Mouse (Mus musculus) limb, embryonic 11.5 days (tissue): ENCODE measurements around the gene Slc1a5. TPM values are rescaled to one million over a fixed set of nuclear protein-coding genes. Genes with fewer than 3 reads are reported as not detected.
A peak's percentile ranks its signal among the peaks of the same experiment; 100 is the strongest.

Experiments used
- ATAC-seq: fragments of 200-750 bp; cut with Nextera tagmentation; 2 replicates; pipeline ENCODE4 v1.8.0; 2017; ENCODE audit warnings: low read depth; ENCODE audit not compliant: insufficient number of reproducible peaks, low FRiP score, low TSS enrichment
- DNase-seq: peaks from one replicate; pipeline ENCODE4 v3.0.0-alpha.2; 2015; ENCODE audit warnings: low spot score
- H3K27ac ChIP-seq: fragments of 300-500 bp; sonication (generic); replicated peaks from 2 replicates; pipeline ENCODE4 v1.5.1; 2014; ENCODE audit warnings: low read depth, mild to moderate bottlenecking, low read length
- H3K27me3 ChIP-seq: fragments of 300-500 bp; sonication (generic); 2 replicates; pipeline ENCODE4 v1.6.1; 2014; ENCODE audit warnings: mild to moderate bottlenecking, low read length, mixed read lengths; ENCODE audit not compliant: control insufficient read depth, insufficient read depth
- H3K36me3 ChIP-seq: fragments of 300-500 bp; sonication (generic); 2 replicates; pipeline ENCODE4 v1.6.1; 2014; ENCODE audit warnings: mild to moderate bottlenecking, low read length, moderate library complexity, mixed read lengths; ENCODE audit not compliant: control insufficient read depth, insufficient read depth
- H3K4me1 ChIP-seq: fragments of 300-500 bp; sonication (generic); 2 replicates; pipeline ENCODE4 v1.6.1; 2014; ENCODE audit warnings: low read length, mixed read lengths; ENCODE audit not compliant: control insufficient read depth, insufficient read depth
- H3K4me2 ChIP-seq: fragments of 300-500 bp; sonication (generic); 2 replicates; pipeline ENCODE4 v1.6.1; 2014; ENCODE audit warnings: low read depth, mild to moderate bottlenecking, moderate library complexity; ENCODE audit not compliant: severe bottlenecking
- H3K4me3 ChIP-seq: fragments of 300-500 bp; sonication (generic); 2 replicates; pipeline ENCODE4 v1.5.1; 2014; ENCODE audit warnings: low read depth, low read length
- H3K9ac ChIP-seq: fragments of 300-500 bp; sonication (generic); 2 replicates; pipeline ENCODE4 v1.6.1; 2014; ENCODE audit warnings: mild to moderate bottlenecking, low read length
- H3K9me3 ChIP-seq: fragments of 300-500 bp; sonication (generic); 2 replicates; pipeline ENCODE4 v1.6.1; 2016; ENCODE audit warnings: low read length; ENCODE audit not compliant: control insufficient read depth
- WGBS: fragments of 180-500 bp; shearing (Covaris S2); extraction: QIAGEN DNeasy Blood & Tissue Kit; methylation state at CpG from one replicate; pipeline ENCODE4 v1.1.7; 2014; 5-methylcytosine and 5-hydroxymethylcytosine counted together
- polyA plus RNA-seq: library from polyadenylated mRNA; unstranded; fragments of >200 nt; fragmentation: Nextera tagmentation; extraction: Ambion mirVana; gene quantifications from 2 replicates; pipeline ENCODE4 v1.2.1, GENCODE M21; 2014

The Slc1a5 gene
- 28.5 and 30.9 TPM in 2 replicates for polyA plus RNA-seq

DNA sequence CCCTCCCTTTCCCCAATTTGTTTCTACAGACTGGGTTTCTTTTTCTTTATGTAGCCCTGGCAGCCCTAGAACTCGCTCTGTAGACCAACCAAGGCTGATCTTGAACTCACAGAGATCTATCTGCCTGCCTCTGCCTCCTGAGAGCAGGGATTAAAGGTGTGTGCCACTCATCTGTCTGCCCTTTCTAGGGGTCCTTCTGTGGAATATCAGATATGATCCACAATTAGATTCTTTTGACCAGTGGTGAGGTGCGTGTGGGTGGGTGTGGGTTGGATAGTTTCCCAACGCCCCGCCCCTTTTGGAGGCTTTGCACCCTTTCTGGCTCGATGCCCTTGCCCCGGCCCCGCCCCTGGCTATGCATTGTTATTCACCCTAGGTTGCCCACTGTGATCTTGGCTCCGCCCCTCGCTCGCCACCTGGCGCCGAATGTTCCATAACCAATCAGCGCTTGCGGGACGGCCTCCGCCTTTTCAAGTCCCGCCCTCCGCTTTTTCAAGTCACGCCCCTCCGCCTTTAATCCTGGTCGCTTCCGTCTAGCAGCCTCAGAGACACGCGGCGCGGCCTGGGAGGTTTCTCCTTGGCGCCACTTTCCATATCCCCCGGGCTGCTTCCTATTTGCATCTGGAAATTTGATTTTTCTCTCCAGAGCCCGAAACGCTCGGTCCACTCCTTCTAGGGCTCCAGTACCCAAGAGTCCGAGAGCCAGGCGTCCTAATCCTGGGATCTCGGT is at the start of gene Slc1a5:
Gene Slc1a5, plus strand, starts transcription at position 516 of the 730 bp plus-strand sequence.
- H3K36me3 ChIP-seq = no peaks in the 10 kb centered on the region
- peaks cover 22% of the 10 kb centered on the region for H3K4me1 ChIP-seq
- ATAC-seq = peak; percentile 84
- H3K9ac ChIP-seq = peak within 1 kb of the TSS; percentile 76
- DNase-seq = peak; percentile 97
- H3K4me3 ChIP-seq = peak within 1 kb of the TSS; percentile 77
- H3K27ac ChIP-seq = 0 out of 2 replicates have a peak within 1 kb of the TSS, but pooled peaks have one; percentile 36
- no peaks in the 10 kb centered on the region for H3K27me3 ChIP-seq
- 0 out of 2 replicates have a peak, but pooled peaks cover 3% of the 10 kb centered on the region for H3K9me3 ChIP-seq
- WGBS = 3% methylated on average over 34 of the region's 34 CpGs
- H3K4me2 ChIP-seq = peak within 1 kb of the TSS; percentile 99

DNA sequence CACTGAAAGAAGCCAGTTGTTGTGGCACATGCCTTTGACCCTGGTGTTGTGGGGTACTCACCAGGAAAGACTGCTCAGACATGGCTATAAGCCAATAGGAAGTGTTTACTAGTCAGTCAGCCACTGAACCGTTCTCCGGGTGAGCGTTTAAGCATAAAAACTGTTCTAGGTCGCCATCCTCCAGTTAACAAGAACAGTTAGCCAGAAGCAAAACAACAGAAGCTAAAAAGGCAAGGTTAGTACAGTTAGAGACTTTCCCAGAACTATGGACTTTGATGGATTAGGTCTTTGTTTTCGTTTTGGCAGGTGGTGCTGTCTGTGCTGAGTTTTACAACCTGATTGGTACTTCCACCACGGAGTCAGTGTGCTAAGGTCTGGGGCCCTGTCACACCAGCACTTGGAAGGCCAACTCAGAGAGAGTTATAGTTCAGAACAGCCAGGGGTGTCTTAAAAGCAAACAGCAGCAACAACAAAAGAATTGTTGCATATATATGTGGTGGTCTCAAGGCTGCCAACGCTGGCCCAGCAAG is 49.2 kb upstream of the Slc1a5 start:
- ATAC-seq = no peak
- Histone ChIP-seq H3K36me3 (no peaks in the 10 kb centered on the region), H3K27ac (no peak overlapping the region), H3K9me3 (no peaks in the 10 kb centered on the region), H3K4me2 (no peak overlapping the region), H3K27me3 (no peaks in the 10 kb centered on the region), H3K9ac (no peak overlapping the region), H3K4me1 (peaks cover 8% of the 10 kb centered on the region), H3K4me3 (no peak overlapping the region)
- 54% methylated on average over 7 of the region's 7 CpGs for WGBS
- no peak for DNase-seq

DNA sequence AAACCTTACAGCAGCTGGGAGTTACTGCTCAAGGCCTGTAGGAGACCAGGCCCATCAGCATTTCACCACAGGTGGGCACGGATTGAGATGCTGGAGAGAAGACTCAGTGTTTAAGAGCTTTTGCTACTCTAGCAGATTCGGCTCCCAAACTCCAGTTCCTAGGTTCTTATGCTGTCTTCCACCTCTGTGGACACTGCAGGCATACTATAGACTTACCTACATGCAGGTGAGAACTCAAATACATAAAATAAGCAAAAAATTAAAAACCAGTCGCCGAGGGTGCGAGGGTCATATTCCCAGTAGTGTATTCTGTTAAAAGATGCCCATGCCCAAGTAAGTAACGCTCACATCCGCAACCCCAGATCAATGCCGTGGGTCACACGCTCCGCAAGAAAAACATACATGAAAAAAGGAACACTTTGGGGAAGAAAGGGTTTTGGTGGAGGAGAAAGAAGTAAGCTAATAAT is 43.5 kb upstream of the Slc1a5 start:
- ATAC-seq (peak; percentile 31; the same call in 1 of the 2 replicates), DNase-seq (no peak)
- H3K4me2 ChIP-seq = peak overlapping the region; percentile 38
- WGBS = 46% methylated on average over 10 of the region's 10 CpGs
- no peaks in the 10 kb centered on the region for H3K9me3 ChIP-seq
- no peaks in the 10 kb centered on the region for H3K27me3 ChIP-seq
- peak overlapping the region; percentile 5; the same call in 1 of the 2 replicates for H3K9ac ChIP-seq
- H3K36me3 ChIP-seq = no peaks in the 10 kb centered on the region
- H3K4me1 ChIP-seq = peaks cover 9% of the 10 kb centered on the region; the same call in 1 of the 2 replicates
- no peak overlapping the region for H3K27ac ChIP-seq
- H3K4me3 ChIP-seq = peak overlapping the region; percentile 66

DNA sequence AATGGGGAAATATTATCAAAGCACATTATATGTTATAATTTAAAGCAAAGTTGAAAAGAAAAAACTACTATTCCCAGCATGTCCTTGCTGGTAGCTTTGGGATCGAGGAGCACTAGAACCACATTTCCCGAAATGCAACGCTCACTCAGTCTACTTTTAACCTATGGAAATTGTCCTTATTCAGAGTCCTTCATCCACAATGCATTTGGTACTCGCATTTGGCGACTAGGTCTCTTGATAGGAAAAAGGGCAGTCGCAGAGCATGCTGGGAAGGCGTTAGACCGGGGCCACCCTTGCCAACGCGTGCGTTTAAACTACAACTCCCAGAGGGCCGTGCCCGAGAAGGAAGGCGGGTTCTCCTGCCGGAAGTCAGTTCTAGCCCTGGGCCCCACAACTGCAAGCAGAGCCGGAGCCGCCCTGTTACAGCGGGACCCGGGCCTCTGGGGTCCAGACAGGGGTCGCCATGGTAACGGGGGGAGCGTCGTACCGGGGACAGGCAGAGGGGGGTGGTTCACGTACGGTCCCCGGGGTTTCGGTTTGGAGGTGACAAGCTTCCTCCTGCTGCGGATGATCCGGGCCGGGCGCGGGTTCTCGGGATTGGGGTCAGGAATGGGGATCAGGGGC is 43.0 kb upstream of the Slc1a5 start, which contains the start of gene Ap2s1:
Gene Ap2s1, plus strand, starts transcription at position 338 of the 624 bp plus-strand sequence.
- H3K9me3 ChIP-seq = no peaks in the 10 kb centered on the region
- H3K27ac ChIP-seq = 0 out of 2 replicates have a peak within 1 kb of the TSS, but pooled peaks have one; percentile 0
- peak within 1 kb of the TSS; percentile 64 for H3K9ac ChIP-seq
- peak; percentile 93 for ATAC-seq
- H3K36me3 ChIP-seq = no peaks in the 10 kb centered on the region
- H3K4me2 ChIP-seq = peak within 1 kb of the TSS; percentile 92
- WGBS = under 1% methylated on average over 34 of the region's 34 CpGs
- peak within 1 kb of the TSS; percentile 66 for H3K4me3 ChIP-seq
- peaks cover 9% of the 10 kb centered on the region; the same call in 1 of the 2 replicates for H3K4me1 ChIP-seq
- peak; percentile 97 for DNase-seq
- H3K27me3 ChIP-seq = no peaks in the 10 kb centered on the region

DNA sequence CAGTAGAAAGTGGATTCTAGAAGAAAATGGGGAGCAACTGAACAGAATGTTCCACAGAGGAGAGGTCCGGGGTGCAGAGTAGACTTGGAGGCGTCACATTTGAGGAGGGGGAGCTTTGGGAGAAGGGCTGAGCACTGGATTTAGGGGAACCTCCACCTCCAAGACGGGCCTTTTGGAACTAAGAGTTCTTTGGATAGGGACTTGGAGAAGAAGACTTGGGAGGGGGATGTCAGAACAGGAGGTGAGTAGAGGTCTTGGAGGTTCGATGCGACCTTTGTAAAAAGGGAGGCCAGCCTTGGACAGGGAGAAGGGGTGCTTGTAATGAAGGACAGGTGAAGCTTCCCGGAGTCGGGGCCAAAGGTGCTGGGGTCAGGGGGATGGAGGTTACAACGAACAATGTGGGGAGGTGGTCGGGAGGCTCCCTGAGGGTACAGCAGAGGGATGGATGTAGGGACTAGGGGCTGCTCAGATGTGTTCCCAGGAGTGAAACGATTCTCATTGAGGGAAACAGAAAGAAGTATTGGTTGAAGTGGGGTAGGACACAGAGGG is 42.0 kb upstream of the Slc1a5 start:
- Histone ChIP-seq H3K4me3 (peak overlapping the region; percentile 66), H3K9ac (peak overlapping the region; percentile 64), H3K4me2 (peak overlapping the region; percentile 92), H3K27me3 (no peaks in the 10 kb centered on the region), H3K9me3 (no peaks in the 10 kb centered on the region), H3K4me1 (peaks cover 9% of the 10 kb centered on the region; the same call in 1 of the 2 replicates), H3K36me3 (0 out of 2 replicates have a peak, but pooled peaks cover 2% of the 10 kb centered on the region), H3K27ac (0 out of 2 replicates have a peak overlapping the region, but pooled peaks have one; percentile 0)
- 55% methylated on average over 10 of the region's 10 CpGs for WGBS
- ATAC-seq (no peak), DNase-seq (no peak)

DNA sequence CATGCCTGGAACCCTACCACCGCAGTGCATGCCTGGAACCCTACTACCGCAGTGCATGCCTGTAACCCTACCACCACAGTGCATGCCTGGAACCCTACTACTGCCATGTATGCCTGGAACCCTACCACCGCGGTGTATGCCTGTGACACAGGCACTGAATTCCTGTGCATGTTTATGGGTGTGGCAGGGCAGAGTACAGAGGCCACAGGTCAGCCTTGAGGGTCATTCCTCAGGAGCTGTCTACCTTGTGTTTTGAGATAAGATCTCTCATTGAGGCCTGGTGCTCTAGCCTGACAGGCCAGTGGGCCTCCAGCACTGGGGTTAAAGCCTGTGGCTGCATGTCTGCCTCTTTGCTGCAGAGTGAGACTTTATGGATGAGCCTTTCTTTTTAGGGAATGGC is 35.8 kb upstream of the Slc1a5 start:
- WGBS = 84% methylated on average over 4 of the region's 4 CpGs

DNA sequence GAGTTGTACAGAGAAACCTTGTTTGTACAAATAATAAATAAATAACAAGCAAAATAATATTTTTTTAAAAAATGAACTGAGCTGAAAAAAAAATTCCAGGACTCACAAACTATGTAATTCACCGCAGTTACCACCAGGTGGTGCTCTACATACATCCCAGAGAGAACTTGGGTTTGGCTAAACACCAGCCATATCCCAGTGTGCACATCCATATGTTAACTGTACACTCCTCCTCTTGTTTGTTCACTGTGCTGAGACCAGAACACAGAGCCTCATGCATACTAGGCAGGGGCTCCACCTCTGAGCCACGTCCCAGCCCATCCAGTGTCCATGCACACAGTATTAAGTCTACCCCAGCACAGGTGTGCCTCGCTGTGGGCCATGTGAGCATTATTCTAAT is 35.0 kb upstream of the Slc1a5 start:
- no peaks in the 10 kb centered on the region for H3K9me3 ChIP-seq
- no peak overlapping the region for H3K4me3 ChIP-seq
- no peaks in the 10 kb centered on the region for H3K4me1 ChIP-seq
- no peaks in the 10 kb centered on the region for H3K27me3 ChIP-seq
- H3K27ac ChIP-seq = no peak overlapping the region
- peaks cover 21% of the 10 kb centered on the region for H3K36me3 ChIP-seq
- DNase-seq (peak; percentile 74), ATAC-seq (peak; percentile 49; the same call in 1 of the 2 replicates)
- no peak overlapping the region for H3K4me2 ChIP-seq
- no peak overlapping the region for H3K9ac ChIP-seq
- WGBS = 52% methylated on average over 3 of the region's 3 CpGs

More for the DNA sequence above, 35.8 kb upstream of the Slc1a5 start:
- H3K4me3 ChIP-seq = no peak overlapping the region
- no peak overlapping the region for H3K4me2 ChIP-seq
- no peak for DNase-seq
- ATAC-seq = no peak
- no peaks in the 10 kb centered on the region for H3K4me1 ChIP-seq
- H3K27me3 ChIP-seq = no peaks in the 10 kb centered on the region
- H3K9ac ChIP-seq = no peak overlapping the region
- H3K9me3 ChIP-seq = no peaks in the 10 kb centered on the region
- no peak overlapping the region for H3K27ac ChIP-seq
- peaks cover 21% of the 10 kb centered on the region for H3K36me3 ChIP-seq

DNA sequence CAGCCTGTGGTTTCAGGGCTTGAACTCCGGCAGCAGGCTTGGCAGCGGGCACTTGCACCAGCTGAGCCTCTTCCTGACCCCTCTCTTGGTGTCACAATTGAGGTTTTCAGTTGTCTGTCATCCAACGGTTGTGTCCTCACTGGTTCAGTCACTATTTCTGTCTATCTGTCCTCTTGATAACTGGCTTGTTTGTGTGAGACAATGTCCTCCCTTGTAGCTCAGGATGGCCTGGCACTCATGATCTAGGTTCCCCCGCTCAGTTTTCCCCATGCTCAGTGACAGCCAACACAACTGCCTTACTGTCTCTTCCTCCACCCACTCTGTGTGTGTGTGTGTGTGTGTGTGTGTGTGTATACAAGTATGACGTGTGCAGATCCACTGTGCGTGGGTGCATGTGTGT is 33.5 kb upstream of the Slc1a5 start:
- no peak overlapping the region for H3K9ac ChIP-seq
- DNase-seq (no peak), ATAC-seq (no peak)
- H3K4me1 ChIP-seq = no peaks in the 10 kb centered on the region
- H3K27me3 ChIP-seq = no peaks in the 10 kb centered on the region
- no peak overlapping the region for H3K4me2 ChIP-seq
- no peak overlapping the region for H3K27ac ChIP-seq
- H3K36me3 ChIP-seq = peaks cover 21% of the 10 kb centered on the region
- 94% methylated on average over 6 of the region's 6 CpGs for WGBS
- no peak overlapping the region for H3K4me3 ChIP-seq
- H3K9me3 ChIP-seq = no peaks in the 10 kb centered on the region
